Mouse (Mus musculus) ES-Bruce4 (cell line): ENCODE measurements around the gene Ephx3. TPM values are rescaled to one million over a fixed set of nuclear protein-coding genes. Genes with fewer than 3 reads are reported as not detected.

ENCODE experiments used
- H3K27ac ChIP-seq: 2 replicates; pipeline ENCODE4 v1.5.1; 2012; ENCODE audit warnings: low read length, inconsistent platforms; ENCODE audit not compliant: insufficient read depth
- H3K27me3 ChIP-seq: 2 replicates; pipeline ENCODE4 v1.6.1; 2012; ENCODE audit warnings: mild to moderate bottlenecking, low read length, inconsistent platforms; ENCODE audit not compliant: control insufficient read depth, poor library complexity, insufficient read depth, severe bottlenecking
- H3K36me3 ChIP-seq: 2 replicates; pipeline ENCODE4 v1.6.1; 2012; ENCODE audit warnings: inconsistent platforms, mild to moderate bottlenecking, low read length, moderate library complexity; ENCODE audit not compliant: control insufficient read depth, poor library complexity, insufficient read depth, severe bottlenecking
- H3K4me1 ChIP-seq: one replicate; pipeline ENCODE4 v1.8.1; 2011; ENCODE audit warnings: low read length; ENCODE audit not compliant: control insufficient read depth, insufficient read depth
- H3K4me3 ChIP-seq: 2 replicates; pipeline ENCODE4 v1.5.1; 2011; ENCODE audit warnings: low read depth, mild to moderate bottlenecking, low read length
- H3K9ac ChIP-seq: 2 replicates; pipeline ENCODE4 v1.6.1; 2012; ENCODE audit warnings: low read depth, mild to moderate bottlenecking, inconsistent platforms; ENCODE audit not compliant: poor library complexity, severe bottlenecking
- H3K9me3 ChIP-seq: replicated peaks from 2 replicates; pipeline ENCODE4 v1.6.1; 2012; ENCODE audit warnings: mild to moderate bottlenecking, low read length, inconsistent platforms; ENCODE audit not compliant: control insufficient read depth, poor library complexity, insufficient read depth, severe bottlenecking
- CTCF ChIP-seq: IDR thresholded peaks from one replicate; pipeline ENCODE4 v1.8.1; 2011; ENCODE audit warnings: low read depth, low read length
- EP300 ChIP-seq: IDR thresholded peaks from 2 replicates; pipeline ENCODE4 v1.6.1; 2011; ENCODE audit warnings: low read depth, low read length; ENCODE audit not compliant: insufficient read depth
- POLR2A ChIP-seq: IDR thresholded peaks from one replicate; pipeline ENCODE4 v1.8.1; 2011; ENCODE audit warnings: low read length; ENCODE audit not compliant: insufficient read depth
- polyA plus RNA-seq: library from polyadenylated mRNA; stranded (reverse); fragments of >200 nt; gene quantifications from 2 replicates; pipeline ENCODE4 v1.2.4, GENCODE M21; 2011; ENCODE audit warnings: low read depth; ENCODE audit not compliant: missing spikeins, insufficient read depth, insufficient read length

Gene Ephx3
- polyA plus RNA-seq, 1 experiment = 1.3 TPM

DNA sequence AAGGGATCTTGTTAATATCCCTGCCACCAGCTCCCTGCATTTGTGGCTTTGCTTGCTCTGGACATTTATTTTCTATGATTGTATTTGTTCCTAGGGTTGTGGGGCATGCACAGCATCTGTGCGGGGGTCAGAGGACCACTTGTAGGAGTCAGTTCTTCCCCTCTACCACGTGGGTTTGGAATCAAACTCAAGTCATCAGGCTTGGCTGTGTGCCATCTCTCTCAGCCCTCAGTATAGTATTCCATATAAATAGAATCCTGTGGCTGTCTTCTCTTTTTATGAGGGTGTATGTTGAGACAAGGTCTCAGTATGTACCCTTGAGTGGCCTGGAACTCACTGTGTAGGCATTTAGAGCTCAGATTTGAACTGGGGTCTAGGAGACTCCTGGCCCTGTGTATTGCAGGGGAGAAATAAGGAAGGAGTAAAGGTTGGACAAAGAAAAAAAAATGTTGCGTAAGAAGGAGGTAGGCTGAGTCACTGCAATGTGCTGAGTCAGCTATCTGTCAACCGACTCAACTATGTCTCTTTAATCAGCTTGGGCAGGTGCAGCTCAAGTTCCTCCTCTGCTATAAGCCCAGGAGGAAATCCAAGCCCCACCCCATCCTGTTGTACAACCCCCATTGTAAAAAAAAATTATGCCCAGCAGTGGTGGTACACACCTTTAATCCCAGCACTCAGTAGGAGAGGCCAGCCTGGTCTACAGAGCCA lies 19.7 kb downstream of the Ephx3 start:
- TF ChIP-seq CTCF (no peak), POLR2A (no peak), EP300 (no peak)
- Histone ChIP-seq H3K36me3 (no peaks in the 10 kb centered on the region), H3K9me3 (no peaks in the 10 kb centered on the region), H3K4me1 (peaks cover 2% of the 10 kb centered on the region), H3K9ac (no peak overlapping the region), H3K27ac (no peak overlapping the region), H3K27me3 (no peaks in the 10 kb centered on the region), H3K4me3 (no peak overlapping the region)

DNA sequence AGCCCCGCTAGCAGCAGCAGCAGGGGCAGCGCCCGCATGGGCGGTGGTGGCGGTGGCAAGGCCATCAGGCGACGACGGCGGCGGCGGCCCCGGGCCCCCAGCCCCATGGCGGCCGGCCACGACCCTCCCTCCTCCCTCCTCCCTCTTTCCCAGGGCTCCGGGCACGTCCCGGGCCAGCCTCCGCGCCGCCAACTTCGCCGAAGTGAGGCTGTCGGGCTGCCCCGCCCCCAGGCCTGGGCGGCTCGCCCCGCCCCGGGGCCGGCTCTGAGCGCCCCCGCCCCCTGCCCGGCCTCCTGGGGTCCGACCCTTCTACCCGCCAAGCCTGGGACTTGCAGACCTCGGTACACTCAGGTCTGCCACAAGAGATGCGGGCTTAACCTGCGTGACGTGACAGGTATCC lies 22.7 kb downstream of the Ephx3 start, which contains the start of gene Notch3:
TSS of gene Notch3 (minus strand) at position 166 of the 400 bp plus-strand sequence.
- Histone ChIP-seq H3K4me3 (peak within 1 kb of the TSS; percentile 94), H3K27ac (no peak within 1 kb of the TSS), H3K27me3 (no peaks in the 10 kb centered on the region), H3K4me1 (peaks cover 4% of the 10 kb centered on the region), H3K9ac (peak within 1 kb of the TSS; percentile 84), H3K9me3 (no peaks in the 10 kb centered on the region), H3K36me3 (no peaks in the 10 kb centered on the region)
- TF ChIP-seq EP300 (no peak), POLR2A (peak; percentile 42)

DNA sequence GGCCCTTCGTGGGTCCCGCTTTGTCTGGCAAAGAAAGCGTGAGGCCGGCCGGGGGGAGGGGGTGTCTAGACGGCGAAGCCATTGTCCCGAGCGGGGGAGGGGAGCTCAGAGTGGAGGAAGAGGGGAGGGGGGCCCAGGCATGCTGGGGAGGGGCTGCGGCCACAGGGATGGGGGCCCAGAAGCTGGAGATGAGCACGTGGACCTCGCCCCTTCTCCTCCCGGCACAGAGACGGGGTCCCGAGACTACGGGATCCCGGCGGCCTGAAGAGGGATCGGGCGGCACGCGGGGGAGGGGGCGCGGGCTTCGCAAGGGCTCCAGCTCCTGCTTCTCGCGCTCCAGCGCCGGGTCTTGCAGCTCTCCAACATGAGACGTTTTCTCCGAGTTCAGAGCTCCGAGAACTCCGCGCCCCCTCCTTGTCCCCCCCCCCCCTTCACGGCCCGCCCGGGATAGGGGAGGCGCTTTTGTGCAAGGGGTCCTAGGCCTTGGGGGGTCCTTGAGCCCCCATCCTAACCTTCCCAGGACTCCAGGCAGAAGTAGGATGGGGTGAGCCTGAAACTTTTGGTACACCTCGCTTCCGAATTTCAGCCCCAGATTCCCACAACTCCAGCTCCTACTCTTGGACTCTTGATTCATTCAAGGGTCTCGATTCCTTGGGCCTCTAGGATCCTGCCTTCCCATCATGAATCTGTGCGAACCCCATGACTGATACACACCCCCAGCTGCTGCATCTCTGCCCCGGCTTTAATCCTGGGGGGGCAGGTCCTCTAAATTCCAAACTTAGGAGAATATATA lies 23.4 kb downstream of the Ephx3 start:
- H3K4me1 ChIP-seq = peaks cover 6% of the 10 kb centered on the region
- no peak for TF ChIP-seq CTCF
- TF ChIP-seq EP300 = no peak
- TF ChIP-seq POLR2A = no peak

DNA sequence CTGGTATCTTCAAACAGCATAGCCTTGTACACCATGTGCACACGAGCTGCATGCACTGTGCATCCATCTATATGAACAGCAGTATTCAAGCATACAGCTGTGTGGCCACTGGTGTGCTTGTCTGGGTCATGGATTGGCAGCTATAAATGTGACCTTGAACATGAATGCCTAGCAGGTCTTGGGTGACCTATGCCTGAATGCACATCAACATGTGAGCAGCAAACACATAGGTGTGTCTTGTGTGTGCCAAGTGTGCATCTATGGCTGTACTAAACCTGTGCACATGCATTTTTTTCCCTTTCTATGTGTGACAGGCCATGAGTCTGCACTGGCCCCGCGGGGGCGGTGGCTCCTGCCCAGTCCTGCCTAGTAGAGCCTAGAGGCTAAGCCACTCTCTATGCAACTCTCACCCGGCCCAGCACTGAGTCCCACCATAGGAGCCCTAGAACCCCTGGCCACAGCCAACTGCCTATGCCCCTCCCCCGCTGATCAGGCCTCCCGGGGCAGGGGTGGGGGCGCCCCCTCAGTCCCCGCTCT lies 24.0 kb downstream of the Ephx3 start:
- H3K36me3 ChIP-seq = no peaks in the 10 kb centered on the region
- peaks cover 6% of the 10 kb centered on the region for H3K4me1 ChIP-seq
- no peak for TF ChIP-seq CTCF
- H3K9ac ChIP-seq = peak overlapping the region; percentile 84
- H3K27me3 ChIP-seq = no peaks in the 10 kb centered on the region
- H3K4me3 ChIP-seq = peak overlapping the region; percentile 94
- H3K27ac ChIP-seq = no peak overlapping the region
- H3K9me3 ChIP-seq = no peaks in the 10 kb centered on the region

More for the DNA sequence above, 23.4 kb downstream of the Ephx3 start:
- H3K9me3 ChIP-seq = no peaks in the 10 kb centered on the region
- H3K4me3 ChIP-seq = peak overlapping the region; percentile 94
- H3K9ac ChIP-seq = peak overlapping the region; percentile 84
- no peaks in the 10 kb centered on the region for H3K36me3 ChIP-seq
- H3K27ac ChIP-seq = no peak overlapping the region
- no peaks in the 10 kb centered on the region for H3K27me3 ChIP-seq

DNA sequence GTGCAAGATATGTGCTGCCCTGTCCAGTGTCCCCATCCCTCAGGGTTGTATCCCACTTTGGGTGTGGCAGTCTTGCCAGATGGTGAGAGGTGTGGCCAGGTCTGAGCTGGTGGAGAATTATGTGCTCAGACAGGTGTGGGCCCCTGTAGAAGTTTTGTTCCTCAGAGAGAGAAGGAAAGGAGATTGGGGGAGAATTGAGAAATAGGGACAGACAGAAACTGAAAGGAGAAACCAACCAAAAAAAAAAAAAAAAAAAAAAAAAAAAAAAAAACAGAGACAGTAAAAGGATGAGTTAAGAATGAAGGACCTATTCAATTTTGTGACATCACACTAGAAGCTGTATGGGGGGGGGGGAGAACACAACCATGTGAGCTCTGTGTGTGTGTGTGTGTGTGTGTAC lies 24.6 kb downstream of the Ephx3 start:
- no peak overlapping the region for H3K4me3 ChIP-seq
- H3K9me3 ChIP-seq = no peaks in the 10 kb centered on the region
- H3K4me1 ChIP-seq = peaks cover 6% of the 10 kb centered on the region
- TF ChIP-seq CTCF (no peak), EP300 (0 out of 2 replicates have a peak, but pooled peaks have one; percentile 8), POLR2A (no peak)
- no peak overlapping the region for H3K9ac ChIP-seq
- H3K27ac ChIP-seq = no peak overlapping the region
- no peaks in the 10 kb centered on the region for H3K36me3 ChIP-seq
- no peaks in the 10 kb centered on the region for H3K27me3 ChIP-seq

DNA sequence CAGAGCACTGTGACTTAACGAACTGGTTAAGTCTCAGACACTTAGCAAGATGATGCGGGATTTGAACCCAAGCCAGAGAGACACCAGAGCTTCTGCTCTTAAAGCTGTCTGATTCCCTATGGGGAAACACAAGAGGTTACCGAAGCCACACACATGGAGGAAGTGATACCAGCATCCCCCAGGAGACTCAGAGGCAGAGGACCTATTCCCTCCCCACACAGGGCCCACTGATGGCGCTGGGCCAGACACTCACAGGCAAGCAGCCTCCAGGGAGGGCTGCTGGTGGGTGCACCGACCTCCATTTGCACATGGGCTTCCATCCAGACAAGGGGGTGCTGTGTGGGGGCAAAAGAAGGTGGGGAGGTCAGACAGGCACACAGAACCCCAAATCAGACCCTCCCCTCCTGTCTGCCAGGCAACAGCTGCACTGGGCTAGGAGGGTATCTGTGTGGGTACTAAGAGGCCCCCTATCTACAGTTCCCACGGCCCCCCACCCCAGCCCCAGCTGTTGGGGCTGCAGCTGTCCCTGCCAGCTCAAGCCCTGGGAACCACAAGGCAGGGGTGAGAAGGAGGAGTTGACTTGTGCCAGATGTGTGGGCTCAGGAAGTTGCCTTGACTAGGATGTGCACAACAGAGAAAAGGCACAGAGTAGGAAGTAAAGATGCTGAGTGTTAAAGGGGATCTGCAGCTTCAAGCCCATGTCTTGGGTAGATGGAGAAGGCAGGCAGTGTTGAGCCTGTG lies 25.3 kb downstream of the Ephx3 start:
- H3K4me3 ChIP-seq = no peak overlapping the region
- H3K9me3 ChIP-seq = no peaks in the 10 kb centered on the region
- no peaks in the 10 kb centered on the region for H3K27me3 ChIP-seq
- no peaks in the 10 kb centered on the region for H3K36me3 ChIP-seq
- no peak for TF ChIP-seq POLR2A
- no peak for TF ChIP-seq EP300
- no peak for TF ChIP-seq CTCF
- H3K9ac ChIP-seq = no peak overlapping the region
- no peak overlapping the region for H3K27ac ChIP-seq
- H3K4me1 ChIP-seq = peaks cover 6% of the 10 kb centered on the region
